Mouse (Mus musculus) lung, postnatal 14 days (tissue): Measurements from ENCODE around the gene Wdpcp.

Source experiments
- DNase-seq: peaks from one replicate; pipeline ENCODE4 v3.0.0; 2021

Wdpcp gene

GRCm38 (mm10) chr11:21763201-21763600 is 191.2 kb downstream of the Wdpcp start:
- no peak for DNase-seq

DNA sequence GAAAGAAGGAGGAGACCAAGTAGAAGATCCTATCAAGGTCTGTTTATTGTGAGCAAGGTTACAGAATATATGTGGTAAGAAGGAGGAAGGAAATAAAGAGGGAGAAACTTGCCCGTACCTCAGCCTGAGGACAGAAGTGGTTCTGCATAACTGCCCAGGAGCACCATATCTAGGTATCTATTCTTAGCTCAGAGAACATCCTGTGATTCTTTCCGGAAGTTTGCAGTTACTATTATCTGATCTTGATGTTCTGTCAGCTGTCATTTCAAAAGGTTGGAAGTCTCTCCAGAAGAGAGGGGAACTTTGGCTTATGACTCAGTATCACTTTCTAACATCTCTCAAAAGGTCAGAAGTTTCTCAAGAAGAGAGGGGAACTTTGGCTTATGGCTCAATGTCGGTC is 216.8 kb downstream of the Wdpcp start:
- no peak for DNase-seq

- DNase-seq = no peak
These were observed 252.9 kb downstream of the Wdpcp start for GRCm38 (mm10) chr11:21824941-21825340.

- DNase-seq = no peak
These were observed 254.5 kb downstream of the Wdpcp start for GRCm38 (mm10) chr11:21826521-21826920.

GRCm38 (mm10) chr11:21847040-21847439 is 275.0 kb downstream of the Wdpcp start:
- DNase-seq = no peak

- no peak for DNase-seq
These were observed 292.0 kb downstream of the Wdpcp start for GRCm38 (mm10) chr11:21864000-21864399.

DNA sequence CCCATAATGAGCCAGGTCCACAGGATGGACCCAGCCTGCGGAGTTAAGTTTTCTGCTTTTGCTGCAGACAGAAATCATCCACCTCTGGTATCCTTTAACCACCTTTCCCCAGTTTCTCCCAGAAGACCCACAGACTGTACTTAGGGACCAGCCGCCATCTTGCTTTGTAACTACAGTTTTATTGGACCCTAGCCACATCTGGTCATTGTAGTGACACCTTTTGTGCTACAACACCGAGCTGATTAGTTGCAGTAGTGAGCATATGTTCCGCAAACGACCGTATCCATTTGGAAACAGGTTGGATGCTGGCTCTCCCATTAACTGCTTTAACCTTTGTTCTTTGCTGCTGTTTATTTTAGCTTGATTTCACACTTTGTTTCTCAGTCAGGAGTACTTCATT is 292.5 kb downstream of the Wdpcp start:
- DNase-seq = no peak

DNA sequence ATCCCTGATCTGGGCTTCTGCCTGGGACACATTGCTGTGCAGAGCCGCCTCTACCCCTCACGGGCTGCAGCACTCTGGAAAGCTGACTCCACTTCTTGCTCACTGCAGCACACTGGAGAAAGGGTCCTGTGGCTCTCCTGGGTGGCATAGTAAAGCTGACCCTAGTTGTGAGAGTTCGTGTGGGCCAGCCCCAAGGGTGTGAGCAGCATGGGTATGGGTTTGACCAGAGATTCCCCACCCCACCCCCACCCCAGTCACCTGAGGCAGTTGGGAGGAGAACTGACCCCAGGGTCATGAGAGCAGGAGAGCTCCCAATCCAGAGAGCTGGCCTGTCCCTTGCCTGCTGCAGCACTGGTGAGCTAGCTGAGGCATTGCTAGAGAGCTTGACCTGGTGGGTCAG is 296.6 kb downstream of the Wdpcp start:
- DNase-seq = no peak

DNA sequence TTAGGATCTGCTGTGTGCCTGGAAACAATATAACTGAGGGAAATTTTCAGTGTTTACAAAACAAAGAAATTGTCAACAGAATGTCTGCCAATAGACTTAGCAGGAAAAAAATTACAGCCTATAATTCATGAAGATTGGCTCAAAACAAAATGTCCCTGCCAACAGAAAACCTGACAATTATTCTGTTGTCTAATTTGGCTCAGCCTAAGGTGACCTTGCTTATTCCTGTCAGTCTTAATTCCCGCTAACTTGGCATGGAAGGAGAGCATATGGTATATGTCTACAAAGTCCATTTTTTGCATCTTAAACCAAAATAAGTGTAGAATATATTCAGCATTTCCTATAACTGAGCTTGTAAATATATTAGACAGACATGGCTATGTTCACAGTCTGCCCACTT is 298.8 kb downstream of the Wdpcp start:
- DNase-seq = no peak

- DNase-seq = no peak
These were observed 299.7 kb downstream of the Wdpcp start for GRCm38 (mm10) chr11:21871728-21872127.

GRCm38 (mm10) chr11:21875077-21875476 is 303.0 kb downstream of the Wdpcp start:
- no peak for DNase-seq

- DNase-seq = no peak
These were observed 322.7 kb downstream of the Wdpcp start for GRCm38 (mm10) chr11:21894696-21895095.

DNA sequence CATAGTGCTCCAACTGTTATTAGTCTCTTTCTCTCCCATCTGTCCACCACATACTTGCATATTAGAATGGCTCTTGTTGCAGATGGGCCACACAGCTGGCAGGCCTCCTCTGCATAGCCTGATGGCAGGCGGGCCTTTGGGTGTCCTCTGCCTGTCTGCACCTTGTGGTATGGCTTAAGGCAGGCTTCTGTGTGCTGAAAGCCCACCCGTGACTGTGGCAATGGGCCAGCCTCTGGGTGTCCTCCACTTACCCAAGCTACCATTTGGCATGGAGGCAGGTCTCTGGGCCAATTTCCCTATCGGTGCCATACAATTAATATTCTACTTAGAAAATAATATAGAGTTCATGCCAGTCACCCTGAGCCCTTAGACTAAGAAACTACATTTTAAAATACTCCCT is 350.5 kb downstream of the Wdpcp start:
- no peak for DNase-seq
